Mouse (Mus musculus): ENCODE data around the gene Mbnl2.

Gene Mbnl2

GRCm38 (mm10) chr14:120297137-120297749 is 21.8 kb downstream of the Mbnl2 start:
- DNase-seq (ENCODE audit: low read depth, low spot score): no peak

- DNase-seq (ENCODE audit: low read depth, low spot score): no peak
These were observed 22.4 kb downstream of the Mbnl2 start for GRCm38 (mm10) chr14:120297833-120298232.

GRCm38 (mm10) chr14:120298439-120298838 is 23.0 kb downstream of the Mbnl2 start:
- no peak for DNase-seq (ENCODE audit: low read depth, low spot score)

- DNase-seq (ENCODE audit: low read depth, low spot score): no peak
These were observed 24.2 kb downstream of the Mbnl2 start for GRCm38 (mm10) chr14:120299716-120300115.

GRCm38 (mm10) chr14:120300191-120300590 is 24.7 kb downstream of the Mbnl2 start:
- DNase-seq (ENCODE audit: low read depth, low spot score): no peak

GRCm38 (mm10) chr14:120300814-120301213 is 25.3 kb downstream of the Mbnl2 start:
- no peak for DNase-seq (ENCODE audit: low read depth, low spot score)

- no peak for DNase-seq (ENCODE audit: low read depth, low spot score)
These were observed 27.6 kb downstream of the Mbnl2 start for GRCm38 (mm10) chr14:120302913-120303548.

GRCm38 (mm10) chr14:120306229-120306628 is 30.8 kb downstream of the Mbnl2 start:
- no peak for DNase-seq (ENCODE audit: low read depth, low spot score)

GRCm38 (mm10) chr14:120307356-120307755 is 31.9 kb downstream of the Mbnl2 start:
- DNase-seq (ENCODE audit: low read depth, low spot score): no peak

GRCm38 (mm10) chr14:120307963-120308362 is 32.5 kb downstream of the Mbnl2 start:
- no peak for DNase-seq (ENCODE audit: low read depth, low spot score)

GRCm38 (mm10) chr14:120309691-120310090 is 34.2 kb downstream of the Mbnl2 start:
- no peak for DNase-seq (ENCODE audit: low read depth, low spot score)

- DNase-seq (ENCODE audit: low read depth, low spot score): no peak
These were observed 36.0 kb downstream of the Mbnl2 start for GRCm38 (mm10) chr14:120311330-120312097.

GRCm38 (mm10) chr14:120312661-120313406 is 37.4 kb downstream of the Mbnl2 start:
- no peak for DNase-seq (ENCODE audit: low read depth, low spot score)

GRCm38 (mm10) chr14:120313466-120313865 is 38.0 kb downstream of the Mbnl2 start:
- DNase-seq (ENCODE audit: low read depth, low spot score): no peak

GRCm38 (mm10) chr14:120315721-120316120 is 40.3 kb downstream of the Mbnl2 start:
- no peak for DNase-seq (ENCODE audit: low read depth, low spot score)

- no peak for DNase-seq (ENCODE audit: low read depth, low spot score)
These were observed 43.0 kb downstream of the Mbnl2 start for GRCm38 (mm10) chr14:120318326-120318935.

- DNase-seq (ENCODE audit: low read depth, low spot score): no peak
These were observed 43.7 kb downstream of the Mbnl2 start for GRCm38 (mm10) chr14:120318974-120319731.

GRCm38 (mm10) chr14:120322041-120322440 is 46.6 kb downstream of the Mbnl2 start:
- no peak for DNase-seq (ENCODE audit: low read depth, low spot score)

- DNase-seq (ENCODE audit: low read depth, low spot score): no peak
These were observed 47.6 kb downstream of the Mbnl2 start for GRCm38 (mm10) chr14:120323111-120323510.

- DNase-seq (ENCODE audit: low read depth, low spot score): no peak
These were observed 48.8 kb downstream of the Mbnl2 start for GRCm38 (mm10) chr14:120324061-120324791.

Measured in telencephalon, adult 2 months (tissue).